Mouse (Mus musculus) myocyte (in vitro differentiated cells): ENCODE data around the gene 2410137M14Rik. TPM values are rescaled to one million over a fixed set of nuclear protein-coding genes. Genes with fewer than 3 reads are reported as not detected.

ENCODE experiments used
- H3K27me3 ChIP-seq: one replicate; pipeline ENCODE4 v1.6.1; 2011; ENCODE audit not compliant: control insufficient read depth, insufficient read depth, insufficient read length
- H3K36me3 ChIP-seq: one replicate; pipeline ENCODE4 v1.6.1; 2011; ENCODE audit not compliant: control insufficient read depth, insufficient read depth
- H3K4me2 ChIP-seq: one replicate; pipeline ENCODE4 v1.6.1; 2011; ENCODE audit warnings: low read depth, control low read depth
- H3K4me3 ChIP-seq: one replicate; pipeline ENCODE4 v1.5.1; 2011; ENCODE audit warnings: mild to moderate bottlenecking, control low read depth, moderate library complexity
- H3K79me2 ChIP-seq: one replicate; pipeline ENCODE4 v1.6.1; 2011; ENCODE audit not compliant: control insufficient read depth, insufficient read depth
- H3ac ChIP-seq: one replicate; pipeline ENCODE4 v1.6.1; 2011; ENCODE audit not compliant: control insufficient read depth, insufficient read length
- CEBPB ChIP-seq: IDR thresholded peaks from 2 replicates; pipeline ENCODE4 v1.6.1; 2011; ENCODE audit warnings: mild to moderate bottlenecking, moderate library complexity; ENCODE audit not compliant: poor library complexity, insufficient read depth, severe bottlenecking
- E2F4 ChIP-seq: IDR thresholded peaks from one replicate; pipeline ENCODE4 v1.6.1; 2011; ENCODE audit warnings: mild to moderate bottlenecking, control low read depth, moderate library complexity; ENCODE audit not compliant: insufficient read depth
- MAX ChIP-seq: IDR thresholded peaks from one replicate; pipeline ENCODE4 v1.6.1; 2011; ENCODE audit warnings: low read depth, mild to moderate bottlenecking, control low read depth
- MYOD1 ChIP-seq, 3 experiments: IDR thresholded peaks; one replicate each; pipeline ENCODE4 v1.6.1; 2011; ENCODE audit warnings: control low read depth in 2 of 3, low read depth in 2 of 3, mild to moderate bottlenecking in 2 of 3, moderate library complexity in 1 of 3; ENCODE audit not compliant: insufficient read length in 2 of 3, control insufficient read depth in 1 of 3
- MYOG ChIP-seq, 3 experiments: IDR thresholded peaks; one replicate each; pipeline ENCODE4 v1.6.1; 2011; ENCODE audit warnings: control low read depth in 2 of 3, low read depth in 2 of 3, mild to moderate bottlenecking in 2 of 3; ENCODE audit not compliant: insufficient read length in 2 of 3, control insufficient read depth in 1 of 3, insufficient read depth in 1 of 3
- POLR2A ChIP-seq: IDR thresholded peaks from one replicate; pipeline ENCODE4 v1.6.1; 2011; ENCODE audit warnings: low read depth, mild to moderate bottlenecking, control low read depth, moderate library complexity; ENCODE audit not compliant: insufficient read length
- POLR2AphosphoS2 ChIP-seq: IDR thresholded peaks from one replicate; pipeline ENCODE4 v1.6.1; 2011; ENCODE audit warnings: low read depth, control low read depth; ENCODE audit not compliant: insufficient read length
- REST ChIP-seq: IDR thresholded peaks from one replicate; pipeline ENCODE4 v1.6.1; 2011; ENCODE audit warnings: mild to moderate bottlenecking, control low read depth, moderate library complexity; ENCODE audit not compliant: insufficient read depth, insufficient read length
- SRF ChIP-seq: IDR thresholded peaks from one replicate; pipeline ENCODE4 v1.6.1; 2011; ENCODE audit warnings: low read depth; ENCODE audit not compliant: control insufficient read depth, insufficient read length
- TCF12 ChIP-seq: IDR thresholded peaks from one replicate; pipeline ENCODE4 v1.6.1; 2011; ENCODE audit warnings: mild to moderate bottlenecking, control low read depth; ENCODE audit not compliant: poor library complexity, insufficient read depth, severe bottlenecking
- TCF3 ChIP-seq: IDR thresholded peaks from one replicate; pipeline ENCODE4 v1.6.1; 2011; ENCODE audit warnings: low read depth, control low read depth; ENCODE audit not compliant: insufficient read length
- USF1 ChIP-seq: IDR thresholded peaks from one replicate; pipeline ENCODE4 v1.6.1; 2011; ENCODE audit warnings: low read depth, mild to moderate bottlenecking, control low read depth, moderate library complexity
- polyA plus RNA-seq: library from polyadenylated mRNA; unstranded; fragments of >200 nt; fragmentation: generic; extraction: Trizol; gene quantifications from one replicate; pipeline ENCODE4 v1.2.1, GENCODE M21; 2012; ENCODE audit warnings: missing spikeins

2410137M14Rik gene
- polyA plus RNA-seq, 1 experiment = not detected

- TF ChIP-seq POLR2A (no peak), MYOD1 (IDR thresholded peaks at IDR 0.05; ENCODE audit: control insufficient read depth in 1 of 3, insufficient read length in 2 of 3, low read depth in 2 of 3) (no peak), SRF (no peak), REST (no peak), CEBPB (no peak), POLR2AphosphoS2 (no peak), MAX (no peak), E2F4 (no peak), TCF12 (no peak), USF1 (no peak), TCF3 (no peak)
Measured at GRCm38 (mm10) chr17:36961125-36961524, 19.9 kb downstream of the 2410137M14Rik start.

DNA sequence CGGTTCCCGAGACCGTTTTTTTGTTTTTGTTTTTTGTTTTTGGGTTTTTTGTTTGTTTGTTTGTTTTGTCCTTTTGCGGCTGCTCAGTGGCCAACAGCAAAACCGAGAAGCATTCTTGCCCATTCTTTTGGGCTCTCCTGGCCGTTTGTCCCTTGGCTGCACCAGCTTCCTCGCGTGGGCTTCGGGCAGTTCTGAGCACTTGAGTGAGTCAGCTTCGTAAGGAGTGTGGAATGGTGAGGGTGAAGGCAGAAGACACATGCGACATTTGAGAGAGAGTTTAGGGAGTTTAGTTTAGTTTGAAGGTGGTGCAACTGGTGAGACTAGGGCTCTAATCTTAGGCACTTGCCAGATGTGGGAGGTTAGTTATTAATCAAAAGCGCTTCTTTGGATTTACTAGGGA is 22.2 kb downstream of the 2410137M14Rik start:
- H3K36me3 ChIP-seq = peaks cover 13% of the 10 kb centered on the region
- peak overlapping the region; percentile 81 for H3K4me2 ChIP-seq
- H3K4me3 ChIP-seq = peak overlapping the region; percentile 93
- H3ac ChIP-seq = peak overlapping the region; percentile 8
- H3K27me3 ChIP-seq = no peaks in the 10 kb centered on the region
- H3K79me2 ChIP-seq = peaks cover 21% of the 10 kb centered on the region
- TF ChIP-seq MYOD1 (IDR thresholded peaks at IDR 0.05; ENCODE audit: control insufficient read depth in 1 of 3, insufficient read length in 2 of 3, low read depth in 2 of 3) = no peak
- no peak for TF ChIP-seq POLR2AphosphoS2
- no peak for TF ChIP-seq TCF12
- TF ChIP-seq POLR2A = no peak
- no peak for TF ChIP-seq REST
- no peak for TF ChIP-seq E2F4
- TF ChIP-seq SRF = no peak
- no peak for TF ChIP-seq USF1
- no peak for TF ChIP-seq TCF3
- no peak for TF ChIP-seq CEBPB
- TF ChIP-seq MAX = no peak
- no peak for TF ChIP-seq MYOG (IDR thresholded peaks at IDR 0.05; ENCODE audit: control insufficient read depth in 1 of 3, insufficient read depth in 1 of 3, insufficient read length in 2 of 3, low read depth in 2 of 3)

More at GRCm38 (mm10) chr17:36961125-36961524, 19.9 kb downstream of the 2410137M14Rik start:
- Histone ChIP-seq H3K27me3 (no peaks in the 10 kb centered on the region), H3K36me3 (peaks cover 8% of the 10 kb centered on the region), H3ac (no peak overlapping the region), H3K79me2 (peaks cover 21% of the 10 kb centered on the region), H3K4me2 (no peak overlapping the region), H3K4me3 (no peak overlapping the region)

DNA sequence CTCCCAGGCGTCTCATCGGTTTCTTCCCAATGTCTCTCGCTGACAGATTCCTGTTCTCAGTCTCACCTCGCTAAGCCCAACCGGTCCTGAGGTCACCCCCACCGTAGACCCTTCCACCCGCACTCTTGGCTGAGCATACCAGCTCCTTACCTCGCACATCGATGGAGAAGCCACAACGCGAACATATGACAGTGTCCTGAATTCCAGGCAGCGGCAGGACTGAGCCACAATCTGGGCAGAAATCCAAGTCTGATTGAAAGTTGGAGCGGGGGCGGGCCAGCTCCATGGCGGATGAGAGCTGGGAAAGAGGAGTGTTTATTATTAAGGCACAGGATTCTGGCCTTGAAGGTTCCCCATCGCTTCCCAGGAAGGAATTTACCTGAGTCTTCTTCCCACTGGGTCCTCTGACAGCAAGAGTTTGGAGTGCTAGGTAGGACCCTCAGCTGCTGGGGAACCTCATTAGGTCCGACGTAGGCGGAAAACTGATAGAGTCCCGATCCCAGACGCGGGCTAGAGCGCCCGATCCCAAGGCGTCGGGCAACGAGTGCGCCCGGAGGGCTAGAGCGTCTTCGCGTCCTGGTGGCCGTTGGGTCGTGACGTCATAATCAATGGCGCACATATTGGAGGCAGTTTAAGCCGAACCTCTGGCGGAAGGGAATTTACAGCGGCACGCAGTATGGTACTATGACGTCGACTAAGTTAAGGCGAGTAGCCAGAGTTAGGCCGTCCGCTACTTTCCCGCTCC is 22.9 kb downstream of the 2410137M14Rik start, which contains the start of the genes Znrd1 and Znrd1as:
TSS of gene Znrd1 (minus strand) at position 561 of the 745 bp plus-strand sequence.
TSS of gene Znrd1as (plus strand) at position 594 of the 745 bp plus-strand sequence.
- Histone ChIP-seq H3K36me3 (peaks cover 17% of the 10 kb centered on the region), H3ac (peak within 1 kb of the TSS; percentile 8), H3K4me3 (peak within 1 kb of the TSS; percentile 93), H3K4me2 (peak within 1 kb of the TSS; percentile 95), H3K79me2 (peaks cover 21% of the 10 kb centered on the region), H3K27me3 (no peaks in the 10 kb centered on the region)
- no peak for TF ChIP-seq REST
- TF ChIP-seq MYOG (IDR thresholded peaks at IDR 0.05; ENCODE audit: control insufficient read depth in 1 of 3, insufficient read depth in 1 of 3, insufficient read length in 2 of 3, low read depth in 2 of 3) = peak in 2 of 3 experiments; percentile 32 to 74
- TF ChIP-seq E2F4 = peak; percentile 39
- TF ChIP-seq POLR2A = peak; percentile 76
- no peak for TF ChIP-seq MAX
- TF ChIP-seq MYOD1 (IDR thresholded peaks at IDR 0.05; ENCODE audit: control insufficient read depth in 1 of 3, insufficient read length in 2 of 3, low read depth in 2 of 3) = peak in 1 of 3 experiments; percentile 5
- peak; percentile 82 for TF ChIP-seq POLR2AphosphoS2
- TF ChIP-seq USF1 = no peak

DNA sequence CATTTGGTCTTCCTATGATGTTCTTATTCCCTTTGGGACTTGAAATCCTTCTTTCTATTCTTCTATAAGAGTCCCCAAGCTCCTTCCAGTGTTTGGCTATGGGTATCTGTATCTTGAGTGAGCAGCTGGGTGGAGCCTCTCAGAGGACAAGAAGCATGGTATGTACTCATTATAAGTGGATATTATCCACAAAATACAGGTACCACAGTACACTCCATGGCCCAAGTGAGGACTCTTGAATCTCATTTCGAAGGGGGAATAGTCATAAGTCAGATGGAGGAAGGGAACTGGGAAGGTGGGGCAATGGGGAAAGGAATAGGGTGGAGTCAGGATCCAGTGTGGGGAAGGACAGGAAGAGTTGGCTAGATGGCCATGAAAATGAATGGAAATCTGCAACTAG is 28.0 kb downstream of the 2410137M14Rik start:
- Histone ChIP-seq H3K4me2 (no peak overlapping the region), H3K4me3 (no peak overlapping the region), H3K27me3 (no peaks in the 10 kb centered on the region), H3ac (no peak overlapping the region), H3K36me3 (peaks cover 17% of the 10 kb centered on the region), H3K79me2 (peaks cover 28% of the 10 kb centered on the region)
- TF ChIP-seq SRF (no peak), MYOD1 (IDR thresholded peaks at IDR 0.05; ENCODE audit: control insufficient read depth in 1 of 3, insufficient read length in 2 of 3, low read depth in 2 of 3) (no peak), REST (no peak), POLR2A (no peak), TCF12 (no peak), MAX (no peak), MYOG (IDR thresholded peaks at IDR 0.05; ENCODE audit: control insufficient read depth in 1 of 3, insufficient read depth in 1 of 3, insufficient read length in 2 of 3, low read depth in 2 of 3) (no peak), USF1 (no peak), CEBPB (no peak), TCF3 (no peak)
